Mouse (Mus musculus) left cerebral cortex, postnatal 36 days (tissue): ENCODE results near the gene Gm4881. TPM values are rescaled to one million over a fixed set of nuclear protein-coding genes. Genes with fewer than 3 reads are reported as not detected.
A peak's percentile ranks its signal among the peaks of the same experiment; 100 is the strongest.
"Not testable (repeated sequence)": the region's sequence is repeated elsewhere in the genome, so short reads cannot be mapped to it uniquely, and the experiment has no call there.

Experiments used
- DNase-seq, 2 experiments: peaks; one replicate each; pipeline ENCODE4 v3.0.0; 2021 to 2022; ENCODE audit warnings: low spot score in 2 of 2, mixed read lengths in 1 of 2
- intact Hi-C: fragments of 180-260 bp; cut with DNase I; formaldehyde crosslinking; loops from one replicate; pipeline ENCODE4 v1.15.1; 2025
- total RNA-seq, 2 experiments: library from RNA; stranded (reverse); gene quantifications; 2 replicates each; pipeline ENCODE4 v1.2.3; 2021

Gm4881 gene
- total RNA-seq, 2 experiments from 2014 or later: not detected

DNA sequence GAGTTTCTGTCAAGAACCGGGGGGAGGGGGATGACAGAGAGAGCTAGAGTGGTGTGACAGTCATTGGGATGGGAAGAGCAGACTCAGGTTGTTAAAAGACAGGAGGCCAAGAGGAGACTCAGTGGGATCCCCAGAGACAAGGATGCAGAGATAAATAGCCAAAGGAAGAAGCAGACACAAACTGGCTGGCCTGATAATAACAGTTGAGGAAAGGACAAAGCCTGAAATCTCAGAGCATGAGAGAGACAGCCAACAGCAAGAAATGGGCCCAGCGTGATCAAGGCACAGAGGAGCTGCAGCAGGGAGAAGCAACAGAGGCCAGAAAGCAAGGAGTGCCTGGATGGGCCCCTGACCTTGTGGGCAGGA lies 42.0 kb downstream of the Gm4881 start:
- DNase-seq: no peak
- intact Hi-C loops: no loop called here

GRCm38 (mm10) chr7:24901842-24902241 lies 42.5 kb downstream of the Gm4881 start:
- intact Hi-C loops: no loop called here
- no peak for DNase-seq

GRCm38 (mm10) chr7:24901114-24901513 lies 43.2 kb downstream of the Gm4881 start:
- intact Hi-C loops: no loop called here

DNA sequence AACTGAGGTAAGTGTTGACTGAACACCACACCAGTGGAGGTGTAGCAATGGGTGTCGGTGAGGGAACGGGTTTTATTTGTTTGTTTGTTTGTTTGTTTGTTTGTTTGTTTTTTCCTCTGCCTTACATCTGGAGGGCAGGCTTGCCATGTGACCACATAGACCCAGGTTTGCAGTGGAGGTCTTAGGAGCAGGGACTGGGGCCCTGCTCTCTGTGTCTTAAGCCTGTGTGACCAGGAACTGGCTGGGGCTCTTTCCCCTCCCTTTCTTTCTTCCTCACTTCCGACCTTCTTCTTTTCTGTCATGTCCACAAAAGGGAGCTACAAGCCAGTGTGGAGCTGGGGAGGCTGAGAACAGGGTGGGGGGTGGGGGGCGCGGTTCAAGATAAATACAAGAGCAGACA lies 46.3 kb downstream of the Gm4881 start:
- DNase-seq: no peak
- intact Hi-C loops: no loop called here

More at GRCm38 (mm10) chr7:24901114-24901513, 43.2 kb downstream of the Gm4881 start:
- no peak for DNase-seq

DNA sequence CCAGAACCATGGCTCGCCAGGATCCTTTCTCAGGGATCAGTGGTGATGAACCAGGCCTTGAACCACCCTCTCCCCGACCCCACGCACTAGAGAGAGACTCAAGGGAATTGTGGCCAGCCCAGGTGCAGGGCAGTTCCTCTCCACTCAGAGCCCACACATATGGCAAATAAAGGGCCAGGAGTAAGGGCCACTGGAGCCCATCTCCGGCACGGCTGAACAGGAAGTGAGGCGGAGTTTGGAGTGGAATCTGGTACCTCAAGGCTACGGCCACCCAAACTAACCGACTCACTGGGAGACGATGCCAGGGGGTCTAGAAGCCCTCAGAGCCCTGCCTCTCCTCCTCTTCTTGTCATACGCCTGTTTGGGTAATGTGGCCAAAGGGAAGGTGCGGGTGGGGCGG lies 47.1 kb downstream of the Gm4881 start, which contains the start of gene Cd79a:
Gene Cd79a, plus strand, starts transcription at position 158 of the 400 bp plus-strand sequence.
- intact Hi-C loops: no loop called here
- DNase-seq: no peak

- no peak for DNase-seq
- intact Hi-C loops: no loop called here
These were observed 48.0 kb downstream of the Gm4881 start for GRCm38 (mm10) chr7:24896269-24896668.

GRCm38 (mm10) chr7:24895749-24896148 lies 48.5 kb downstream of the Gm4881 start:
- not testable (repeated sequence) for DNase-seq

DNA sequence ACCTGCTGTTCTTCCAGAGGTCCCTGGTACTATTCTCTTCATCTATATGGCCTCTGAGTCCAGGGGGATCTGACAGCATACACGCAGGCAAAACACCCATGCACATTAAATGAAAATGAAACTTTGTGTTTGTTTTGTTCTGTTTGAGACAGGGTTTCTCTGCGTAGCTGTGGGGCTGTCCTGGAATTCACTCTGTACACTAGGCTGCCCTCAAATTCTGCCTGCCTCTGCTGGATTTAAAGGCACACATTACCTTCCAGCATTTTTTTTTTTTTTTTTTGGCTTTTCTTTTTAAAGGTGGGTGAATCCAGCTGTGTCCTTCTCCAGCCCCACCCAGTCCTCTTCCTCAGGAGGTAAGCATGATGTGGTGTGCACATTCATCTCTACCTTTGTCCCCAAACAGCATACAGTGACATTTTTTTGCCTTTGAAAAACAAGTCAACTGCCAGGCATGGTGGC lies 52.1 kb downstream of the Gm4881 start:
- no peak for DNase-seq
- intact Hi-C loops: no loop called here

More at GRCm38 (mm10) chr7:24895749-24896148, 48.5 kb downstream of the Gm4881 start:
- intact Hi-C loops: not testable (repeated sequence)

GRCm38 (mm10) chr7:24891241-24892124 lies 52.8 kb downstream of the Gm4881 start:
- no peak for DNase-seq
- intact Hi-C loops: loop anchor here (2.0 kb wide), 1 partner anchor 73 kb away; no protein-coding TSS in a partner anchor

GRCm38 (mm10) chr7:24890281-24891216 lies 53.7 kb downstream of the Gm4881 start:
- DNase-seq: peak; percentile 53 to 73
- intact Hi-C loops: loop anchor here (2.0 kb wide), 1 partner anchor 74 kb away; no protein-coding TSS in a partner anchor

DNA sequence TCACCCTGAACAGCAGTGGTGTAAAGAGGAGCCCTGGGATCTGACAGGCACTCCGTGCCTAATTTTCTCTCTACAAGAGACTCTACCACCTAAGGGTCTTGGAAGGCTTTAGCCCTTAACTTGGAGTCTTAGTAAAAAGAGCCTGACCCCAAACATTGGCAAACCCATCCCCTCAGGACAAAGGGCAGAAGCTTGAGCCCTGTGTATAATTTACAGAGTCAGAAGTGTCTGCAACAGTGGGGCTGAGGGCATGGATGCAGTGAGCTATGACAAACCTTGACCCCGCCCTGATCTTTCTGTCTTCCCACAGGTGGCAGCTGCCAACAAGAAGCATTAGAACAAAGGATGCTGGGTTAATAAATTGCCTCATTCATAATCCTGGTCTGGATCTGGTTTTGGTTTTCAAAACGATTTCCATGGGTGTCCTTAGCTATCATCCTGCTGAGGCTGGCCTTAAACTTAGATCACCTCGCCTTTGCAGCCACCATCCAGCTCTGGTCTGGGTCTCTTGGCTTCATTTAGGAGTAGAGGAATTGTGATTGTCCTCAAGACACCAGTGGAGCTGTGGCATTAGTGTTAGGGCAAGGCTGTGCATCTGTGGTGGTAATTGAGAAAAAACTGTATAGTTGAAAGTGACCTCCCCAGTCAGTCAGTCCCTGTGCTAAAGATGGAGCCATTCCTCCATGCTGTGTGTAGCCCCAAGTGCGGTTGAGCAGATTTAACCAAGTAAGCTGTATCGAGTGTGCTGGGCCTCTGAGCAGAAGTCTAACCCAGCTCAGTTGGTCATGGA lies 54.7 kb downstream of the Gm4881 start:
- DNase-seq: no peak
- intact Hi-C loops: loop anchor here (2.0 to 10.0 kb wide), 3 partner anchors 75 to 425 kb away; partner anchors contain the start of genes Grik5, Megf8 and Zfp574

GRCm38 (mm10) chr7:24887096-24887495 lies 57.2 kb downstream of the Gm4881 start:
- intact Hi-C loops: loop anchor here (10.0 kb wide), 2 partner anchors 188 to 428 kb away; partner anchors contain the start of genes Grik5, Megf8 and Zfp574
- no peak for DNase-seq

DNA sequence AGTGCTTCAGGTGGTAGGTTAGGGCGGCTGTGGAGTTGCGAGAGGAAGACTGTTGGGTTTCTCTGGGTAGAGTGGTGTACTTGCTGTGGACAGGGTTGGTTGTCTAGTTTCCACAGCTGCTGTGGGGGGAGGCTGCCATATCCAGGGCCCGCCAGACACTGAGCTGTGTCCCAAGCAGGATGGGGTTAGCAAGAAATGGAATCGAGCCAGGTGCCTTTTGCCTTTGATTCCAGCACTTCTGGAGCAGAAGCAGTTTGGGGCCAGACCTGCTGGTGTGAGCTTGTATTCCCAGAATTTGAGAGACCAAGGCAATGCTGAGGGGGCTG lies 58.0 kb downstream of the Gm4881 start:
- intact Hi-C loops: loop anchor here (10.0 kb wide), 2 partner anchors 189 to 429 kb away; partner anchors contain the start of genes Grik5, Megf8 and Zfp574
- no peak for DNase-seq

DNA sequence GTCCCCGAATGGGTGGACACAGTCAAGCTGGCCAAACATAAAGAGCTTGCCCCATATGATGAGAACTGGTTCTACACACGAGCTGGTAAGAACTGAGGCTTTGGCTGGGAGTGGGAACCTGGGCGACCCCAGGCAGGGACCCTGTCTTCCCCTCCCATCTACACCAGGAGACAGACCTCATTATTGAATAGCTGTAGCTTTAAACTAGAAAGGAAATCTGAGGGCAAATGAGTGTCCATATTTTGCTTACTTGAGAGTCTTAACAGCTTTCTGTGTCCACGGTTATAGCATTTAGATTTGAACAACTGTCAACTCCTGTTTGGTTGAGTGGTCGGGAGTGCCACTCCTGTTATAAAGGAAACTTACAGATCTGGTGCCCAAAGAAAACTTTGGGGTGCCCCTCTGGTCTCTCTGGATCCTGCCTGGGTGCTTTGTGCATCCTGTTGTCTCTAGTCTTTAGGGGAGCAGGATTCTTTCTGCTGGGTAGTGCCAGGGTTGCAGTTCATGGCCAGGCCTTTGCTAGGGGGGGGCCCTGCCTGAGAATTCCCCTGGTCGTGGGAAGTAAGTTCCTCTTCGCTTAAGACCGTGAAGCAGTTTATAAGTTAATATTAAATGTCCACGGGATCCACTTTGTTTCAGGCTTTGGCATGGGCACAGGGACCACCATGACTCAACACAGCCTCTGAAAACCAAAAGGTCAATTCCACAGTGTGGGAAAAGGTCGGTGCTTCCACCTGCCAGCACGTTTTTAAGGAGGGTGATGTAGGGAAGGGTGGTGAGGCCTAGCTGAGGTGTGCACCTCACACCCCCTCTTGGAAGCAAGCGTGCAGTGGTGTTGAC lies 58.6 kb downstream of the Gm4881 start:
- intact Hi-C loops: loop anchor here (10.0 kb wide), 2 partner anchors 189 to 429 kb away; partner anchors contain the start of genes Grik5, Megf8 and Zfp574
- no peak for DNase-seq

DNA sequence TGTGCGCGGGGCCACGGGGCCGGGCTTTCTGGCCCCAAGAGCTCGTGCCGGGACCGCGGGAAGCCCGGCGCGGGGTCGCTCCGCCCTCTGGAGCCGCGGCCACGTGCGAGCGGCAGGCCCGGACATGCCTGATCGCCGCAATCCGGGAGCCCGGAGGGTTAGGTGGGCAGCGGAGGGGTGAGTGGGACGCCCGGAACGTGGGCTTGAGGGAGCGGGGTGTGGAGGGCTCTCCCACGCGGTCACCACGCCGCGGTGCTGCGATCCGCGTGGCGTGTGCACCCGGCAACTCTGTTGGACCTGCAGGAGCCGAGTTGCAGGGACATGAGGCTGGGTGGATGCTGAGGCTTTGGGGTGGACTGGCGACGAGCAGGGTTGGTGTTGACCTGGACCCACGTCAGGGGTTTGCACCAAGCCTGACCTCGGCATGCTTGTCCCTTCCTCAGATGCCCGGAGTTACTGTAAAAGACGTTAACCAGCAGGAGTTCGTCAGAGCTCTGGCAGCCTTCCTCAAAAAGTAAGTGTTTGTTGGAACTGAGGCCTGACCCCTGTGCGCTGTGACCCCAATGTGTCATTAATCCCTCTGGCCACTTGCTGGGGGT lies 59.5 kb downstream of the Gm4881 start:
- DNase-seq: no peak
- intact Hi-C loops: loop anchor here (10.0 kb wide), 2 partner anchors 190 to 430 kb away; partner anchors contain the start of genes Grik5, Megf8 and Zfp574

- peak; percentile 95 to 96 for DNase-seq
- intact Hi-C loops: loop anchor here (10.0 kb wide), 2 partner anchors 191 to 431 kb away; partner anchors contain the start of genes Grik5, Megf8 and Zfp574
These were observed 60.2 kb downstream of the Gm4881 start, which contains the start of gene Rps19 for GRCm38 (mm10) chr7:24883896-24884692. Gene Rps19 (plus strand): TSS chr7:24884371.
